Mouse (Mus musculus): ENCODE measurements around the gene Nfe2l2.

Nfe2l2 gene

GRCm38 (mm10) chr2:75687040-75687749 lies 17.2 kb downstream of the Nfe2l2 start:
- in situ Hi-C loops (cut with MboI, MseI): no loop called here

- in situ Hi-C loops (cut with MboI, MseI): no loop called here
These were observed 19.0 kb downstream of the Nfe2l2 start for GRCm38 (mm10) chr2:75685458-75685861.

- in situ Hi-C loops (cut with MboI, MseI): no loop called here
These were observed 19.9 kb downstream of the Nfe2l2 start for GRCm38 (mm10) chr2:75684526-75684925.

- in situ Hi-C loops (cut with MboI, MseI): no loop called here
These were observed 21.3 kb downstream of the Nfe2l2 start for GRCm38 (mm10) chr2:75682978-75683709.

- in situ Hi-C loops (cut with MboI, MseI): no loop called here
These were observed 23.0 kb downstream of the Nfe2l2 start for GRCm38 (mm10) chr2:75681439-75681838.

- in situ Hi-C loops (cut with MboI, MseI): no loop called here
These were observed 24.5 kb downstream of the Nfe2l2 start for GRCm38 (mm10) chr2:75679947-75680346.

GRCm38 (mm10) chr2:75676567-75676966 lies 27.9 kb downstream of the Nfe2l2 start:
- in situ Hi-C loops (cut with MboI, MseI): no loop called here

- in situ Hi-C loops (cut with MboI, MseI): no loop called here
These were observed 31.9 kb downstream of the Nfe2l2 start for GRCm38 (mm10) chr2:75672561-75672960.

- in situ Hi-C loops (cut with MboI, MseI): no loop called here
These were observed 33.1 kb downstream of the Nfe2l2 start for GRCm38 (mm10) chr2:75671337-75671660.

- in situ Hi-C loops (cut with MboI, MseI): no loop called here
These were observed 33.8 kb downstream of the Nfe2l2 start for GRCm38 (mm10) chr2:75670446-75671336.

GRCm38 (mm10) chr2:75669491-75670445 lies 34.7 kb downstream of the Nfe2l2 start:
- in situ Hi-C loops (cut with MboI, MseI): no loop called here

- in situ Hi-C loops (cut with MboI, MseI): no loop called here
These were observed 43.3 kb downstream of the Nfe2l2 start for GRCm38 (mm10) chr2:75661106-75661505.

- in situ Hi-C loops (cut with MboI, MseI): no loop called here
These were observed 44.0 kb downstream of the Nfe2l2 start for GRCm38 (mm10) chr2:75660255-75660948.

- in situ Hi-C loops (cut with MboI, MseI): no loop called here
These were observed 44.8 kb downstream of the Nfe2l2 start for GRCm38 (mm10) chr2:75659629-75659960.

GRCm38 (mm10) chr2:75658727-75659628 lies 45.5 kb downstream of the Nfe2l2 start, which contains the start of gene Hnrnpa3:
Gene Hnrnpa3 (plus strand): TSS chr2:75659261.
- in situ Hi-C loops (cut with MboI, MseI): no loop called here

- in situ Hi-C loops (cut with MboI, MseI): no loop called here
These were observed 46.3 kb downstream of the Nfe2l2 start for GRCm38 (mm10) chr2:75657907-75658691.

GRCm38 (mm10) chr2:75656924-75657323 lies 47.5 kb downstream of the Nfe2l2 start:
- in situ Hi-C loops (cut with MboI, MseI): no loop called here

- in situ Hi-C loops (cut with MboI, MseI): no loop called here
These were observed 49.8 kb downstream of the Nfe2l2 start for GRCm38 (mm10) chr2:75654679-75655078.

GRCm38 (mm10) chr2:75653150-75653549 lies 51.3 kb downstream of the Nfe2l2 start:
- in situ Hi-C loops (cut with MboI, MseI): no loop called here

Measured in T-helper 1 cell (primary cell).